ENCODE assay signal across 17 mouse cellular contexts in the genomic region with DNA sequence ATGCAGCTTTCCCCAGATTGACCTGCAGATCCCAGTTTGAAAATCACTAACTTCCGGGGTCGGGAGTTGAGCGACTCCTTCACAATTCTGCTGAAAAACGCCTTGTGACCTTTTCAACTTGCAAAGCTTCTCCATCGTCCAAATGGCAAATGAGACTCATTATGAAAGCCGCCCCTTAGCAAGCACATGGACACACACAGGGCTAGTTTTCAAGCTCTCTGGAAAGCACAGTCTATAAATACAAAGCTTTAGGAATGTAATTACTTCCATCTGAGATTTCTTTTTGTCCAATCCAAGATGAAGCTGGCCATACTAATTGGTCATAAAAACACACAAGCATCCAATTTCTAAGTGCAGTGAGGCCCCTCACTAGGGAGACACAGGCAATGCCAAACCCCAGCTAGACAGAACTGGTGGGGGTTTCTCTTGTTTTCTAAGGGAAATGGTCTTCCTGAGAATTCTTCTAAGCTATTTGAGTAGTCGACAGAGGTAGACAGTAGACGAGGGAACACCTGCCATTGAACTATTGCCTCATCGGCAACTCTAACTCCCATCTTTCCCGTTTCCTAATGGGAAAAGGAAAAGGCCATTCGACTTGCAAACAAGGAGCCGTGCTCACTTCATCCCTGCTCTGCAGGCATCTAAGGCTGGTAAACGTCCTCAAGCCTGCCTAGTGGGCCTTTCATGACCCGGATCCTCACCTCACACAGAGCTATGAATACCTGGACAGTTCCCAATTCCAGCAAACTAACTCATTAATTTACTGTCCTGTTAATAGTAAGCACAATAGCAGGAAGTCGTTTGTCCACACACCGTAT. TPM values are rescaled to one million over a fixed set of nuclear protein-coding genes. Genes with fewer than 3 reads are reported as not detected.
DNase-seq lines count a peak whose midpoint lies in the region; ATAC-seq lines count a peak whose summit lies in the region.
"Had no signal": no experiment of that assay in that cellular context is flagged by ENCODE, and none has a peak within 500 bp of the region (broad histone marks: within the 10 kb centered on the region; RNA-seq: fewer than 3 reads in every experiment).

No protein-coding gene starts in this region.

- no peak for DNase-seq in forebrain, embryonic 11.5 days (ENCODE audit: low spot score)
- peak; percentile 18 for DNase-seq in NIH3T3 (ENCODE audit: low read depth)
- peak; percentile 59 for DNase-seq in limb, embryonic 11.5 days (ENCODE audit: low spot score)
- no peak for DNase-seq in adipocyte (ENCODE audit: low spot score)
- DNase-seq in spleen, adult 18-20 months = no peak
- DNase-seq: cerebellum, adult 11-12 months; gastrocnemius, postnatal 10 days; heart, postnatal 10 days; layer of hippocampus, postnatal 36 days; liver; lung, adult 2 months; thymus, postnatal 36 days had no signal

- no peak overlapping the region for H3K4me3 ChIP-seq in forebrain, embryonic 16.5 days (replicated peaks; ENCODE audit: low read length)
- H3K4me3 ChIP-seq in forebrain, embryonic 11.5 days (ENCODE audit: low read depth, low read length) = no peak overlapping the region
- no peak overlapping the region for H3K4me3 ChIP-seq in embryonic facial prominence, embryonic 15.5 days (replicated peaks)
- H3K4me3 ChIP-seq in limb, embryonic 11.5 days (ENCODE audit: low read depth, low read length) = no peak overlapping the region
- H3K4me3 ChIP-seq: forebrain, embryonic 10.5 days; midbrain, embryonic 13.5 days had no signal

- no peaks in the 10 kb centered on the region for H3K9me3 ChIP-seq in forebrain, embryonic 16.5 days (ENCODE audit: control insufficient read depth, low read length)
- no peaks in the 10 kb centered on the region for H3K9me3 ChIP-seq in forebrain, embryonic 11.5 days (ENCODE audit: control insufficient read depth, low read length)
- no peaks in the 10 kb centered on the region for H3K9me3 ChIP-seq in embryonic facial prominence, embryonic 15.5 days (replicated peaks)
- no peaks in the 10 kb centered on the region for H3K9me3 ChIP-seq in limb, embryonic 11.5 days (ENCODE audit: control insufficient read depth, low read length)
- H3K9me3 ChIP-seq: forebrain, embryonic 10.5 days; midbrain, embryonic 13.5 days had no signal

- no peak overlapping the region for H3K4me2 ChIP-seq in forebrain, embryonic 16.5 days (ENCODE audit: low read length)
- H3K4me2 ChIP-seq in forebrain, embryonic 11.5 days (ENCODE audit: low read depth, low read length, severe bottlenecking) = no peak overlapping the region
- no peak overlapping the region for H3K4me2 ChIP-seq in embryonic facial prominence, embryonic 15.5 days (replicated peaks)
- H3K4me2 ChIP-seq in limb, embryonic 11.5 days (ENCODE audit: low read depth, severe bottlenecking) = peak overlapping the region; percentile 10; the same call in 1 of the 2 replicates
- H3K4me2 ChIP-seq: hindbrain, embryonic 14.5 days; midbrain, embryonic 13.5 days had no signal

- 52% methylated on average over 16 of the region's 16 CpGs for WGBS in forebrain, embryonic 16.5 days
- 70% methylated on average over 16 of the region's 16 CpGs for WGBS in forebrain, embryonic 11.5 days
- WGBS in embryonic facial prominence, embryonic 15.5 days = 49% methylated on average over 16 of the region's 16 CpGs
- 27% methylated on average over 16 of the region's 16 CpGs for WGBS in limb, embryonic 11.5 days

- H3K36me3 ChIP-seq in forebrain, embryonic 16.5 days (ENCODE audit: control insufficient read depth, insufficient read depth) = no peaks in the 10 kb centered on the region
- H3K36me3 ChIP-seq in forebrain, embryonic 11.5 days (ENCODE audit: control insufficient read depth, insufficient read depth, low read length) = no peaks in the 10 kb centered on the region
- H3K36me3 ChIP-seq in embryonic facial prominence, embryonic 15.5 days = no peaks in the 10 kb centered on the region
- H3K36me3 ChIP-seq in limb, embryonic 11.5 days (ENCODE audit: control insufficient read depth, insufficient read depth, low read length) = no peaks in the 10 kb centered on the region
- H3K36me3 ChIP-seq: forebrain, embryonic 10.5 days; midbrain, embryonic 13.5 days had no signal

- no peaks in the 10 kb centered on the region for H3K27me3 ChIP-seq in forebrain, embryonic 16.5 days (replicated peaks; ENCODE audit: control insufficient read depth, insufficient read depth, low read length)
- no peaks in the 10 kb centered on the region for H3K27me3 ChIP-seq in forebrain, embryonic 11.5 days (ENCODE audit: control insufficient read depth, insufficient read depth, low read length)
- no peaks in the 10 kb centered on the region for H3K27me3 ChIP-seq in embryonic facial prominence, embryonic 15.5 days
- H3K27me3 ChIP-seq in limb, embryonic 11.5 days (ENCODE audit: control insufficient read depth, insufficient read depth, low read length) = no peaks in the 10 kb centered on the region
- H3K27me3 ChIP-seq: midbrain, embryonic 13.5 days had no signal

- no peak overlapping the region for H3K9ac ChIP-seq in forebrain, embryonic 16.5 days (replicated peaks; ENCODE audit: low read depth, low read length)
- no peak overlapping the region for H3K9ac ChIP-seq in forebrain, embryonic 11.5 days (ENCODE audit: low read length)
- H3K9ac ChIP-seq in embryonic facial prominence, embryonic 15.5 days = no peak overlapping the region
- no peak overlapping the region for H3K9ac ChIP-seq in limb, embryonic 11.5 days (ENCODE audit: low read length)
- H3K9ac ChIP-seq: hindbrain, embryonic 14.5 days; midbrain, embryonic 13.5 days had no signal

- ATAC-seq in forebrain, embryonic 16.5 days = peak; percentile 40; the same call in 1 of the 2 replicates
- ATAC-seq in forebrain, embryonic 11.5 days (replicated peaks; ENCODE audit: low FRiP score) = no peak
- peak; percentile 84 for ATAC-seq in embryonic facial prominence, embryonic 15.5 days (ENCODE audit: insufficient number of reproducible peaks, low FRiP score, low TSS enrichment, low read depth)
- ATAC-seq in limb, embryonic 11.5 days (ENCODE audit: insufficient number of reproducible peaks, low FRiP score, low TSS enrichment, low read depth) = peak; percentile 88; the same call in 1 of the 2 replicates
- ATAC-seq: midbrain, embryonic 13.5 days had no signal

- no peak overlapping the region for H3K27ac ChIP-seq in forebrain, embryonic 16.5 days (ENCODE audit: low read length)
- H3K27ac ChIP-seq in forebrain, embryonic 11.5 days (ENCODE audit: low read depth, low read length) = no peak overlapping the region
- H3K27ac ChIP-seq in embryonic facial prominence, embryonic 15.5 days (replicated peaks) = peak overlapping the region; percentile 68
- H3K27ac ChIP-seq in limb, embryonic 11.5 days (replicated peaks; ENCODE audit: low read depth, low read length) = peak overlapping the region; percentile 65
- H3K27ac ChIP-seq: forebrain, embryonic 10.5 days; hindbrain, embryonic 14.5 days; midbrain, embryonic 13.5 days had no signal

- peaks cover 4% of the 10 kb centered on the region; the same call in 1 of the 2 replicates for H3K4me1 ChIP-seq in forebrain, embryonic 16.5 days (replicated peaks; ENCODE audit: control insufficient read depth, insufficient read depth, low read length)
- no peaks in the 10 kb centered on the region for H3K4me1 ChIP-seq in forebrain, embryonic 11.5 days (replicated peaks; ENCODE audit: control insufficient read depth, insufficient read depth, low read length)
- H3K4me1 ChIP-seq in embryonic facial prominence, embryonic 15.5 days = peaks cover 12% of the 10 kb centered on the region
- H3K4me1 ChIP-seq in limb, embryonic 11.5 days (ENCODE audit: control insufficient read depth, insufficient read depth, low read length) = peaks cover 11% of the 10 kb centered on the region
- H3K4me1 ChIP-seq: midbrain, embryonic 13.5 days had no signal

RNA-seq across cellular contexts. Expression of a gene that starts 18.0 kb away (rescaled TPM):
- polyA plus RNA-seq in forebrain, embryonic 16.5 days (2015; fragmentation: Nextera tagmentation; extraction: Ambion mirVana) = not detected in 2 replicates
- not detected in 2 replicates for polyA plus RNA-seq in forebrain, embryonic 11.5 days (2014; fragmentation: Nextera tagmentation; extraction: Ambion mirVana)
- not detected in 2 replicates for polyA plus RNA-seq in embryonic facial prominence, embryonic 15.5 days (2015; fragmentation: Nextera tagmentation; extraction: Ambion mirVana)
- not detected in 2 replicates for polyA plus RNA-seq in limb, embryonic 11.5 days (2014; fragmentation: Nextera tagmentation; extraction: Ambion mirVana)
- polyA plus RNA-seq: forebrain, embryonic 10.5 days; hindbrain, embryonic 14.5 days; lung, adult 2 months; midbrain, embryonic 13.5 days had no signal

RNA-seq across cellular contexts. Expression of a gene that starts 54.7 kb away (rescaled TPM):
- polyA plus RNA-seq in forebrain, embryonic 16.5 days (2015; fragmentation: Nextera tagmentation; extraction: Ambion mirVana) = 26.9 and 31.0 TPM in 2 replicates
- polyA plus RNA-seq in forebrain, embryonic 11.5 days (2014; fragmentation: Nextera tagmentation; extraction: Ambion mirVana) = 35.1 and 37.4 TPM in 2 replicates
- 28.0 and 32.9 TPM in 2 replicates for polyA plus RNA-seq in embryonic facial prominence, embryonic 15.5 days (2015; fragmentation: Nextera tagmentation; extraction: Ambion mirVana)
- 33.6 and 39.1 TPM in 2 replicates for polyA plus RNA-seq in limb, embryonic 11.5 days (2014; fragmentation: Nextera tagmentation; extraction: Ambion mirVana)

RNA-seq across cellular contexts. Expression of a gene that starts 54.7 kb away (rescaled TPM):
- 67.6 and 77.0 TPM in 2 replicates for polyA plus RNA-seq in forebrain, embryonic 16.5 days (2015; fragmentation: Nextera tagmentation; extraction: Ambion mirVana)
- 112 and 146 TPM in 2 replicates for polyA plus RNA-seq in forebrain, embryonic 11.5 days (2014; fragmentation: Nextera tagmentation; extraction: Ambion mirVana)
- 86.0 and 86.5 TPM in 2 replicates for polyA plus RNA-seq in embryonic facial prominence, embryonic 15.5 days (2015; fragmentation: Nextera tagmentation; extraction: Ambion mirVana)
- 146 and 162 TPM in 2 replicates for polyA plus RNA-seq in limb, embryonic 11.5 days (2014; fragmentation: Nextera tagmentation; extraction: Ambion mirVana)

Comparison
In these comparisons a context has a peak if more than half of its experiments do, and no peak if none do; other contexts are left out.
1. H3K27ac ChIP-seq: peak in embryonic facial prominence, embryonic 15.5 days (single experiment) and limb, embryonic 11.5 days (single experiment); none in forebrain, embryonic 16.5 days (single experiment) and forebrain, embryonic 11.5 days (single experiment).
2. DNase-seq: peak in NIH3T3 (single experiment) and limb, embryonic 11.5 days (single experiment); none in forebrain, embryonic 11.5 days (single experiment), adipocyte (single experiment) and spleen, adult 18-20 months (0 of 2).